Comparison of ENCODE assay signal across 9 mouse cellular contexts in genomic region chr2:132780978-132781377, GRCm38 (mm10). TPM values are rescaled to one million over a fixed set of nuclear protein-coding genes. Genes with fewer than 3 reads are reported as not detected.
DNase-seq lines count a peak whose midpoint lies in the region; ATAC-seq lines count a peak whose summit lies in the region.
"Had no signal": no experiment of that assay in that cellular context is flagged by ENCODE, and none has a peak within 500 bp of the region (broad histone marks: within the 10 kb centered on the region; RNA-seq: fewer than 3 reads in every experiment).

Gene Chgb, plus strand, starts transcription at chr2:132781278.

- H3K27ac ChIP-seq in heart, embryonic 15.5 days: no peak within 1 kb of the TSS
- peak within 1 kb of the TSS; percentile 98 for H3K27ac ChIP-seq in hindbrain, embryonic 16.5 days (ENCODE audit: low read depth, low read length)
- H3K27ac ChIP-seq in midbrain, embryonic 11.5 days (ENCODE audit: low read depth, low read length): peak within 1 kb of the TSS; percentile 56

- no peak for DNase-seq in heart, adult 18-20 months
- DNase-seq in adrenal gland, adult 8-10 months: no peak
- DNase-seq in midbrain, embryonic 11.5 days (ENCODE audit: low spot score, missing footprints): no peak
- no peak for DNase-seq in ovary, postnatal 36 days (ENCODE audit: low spot score)
- DNase-seq in right cerebral cortex, postnatal 14 days: no peak
- DNase-seq in right cerebral cortex, postnatal 36 days (ENCODE audit: low spot score in 2 of 2): no peak

- peak within 1 kb of the TSS; percentile 39 for H3K4me3 ChIP-seq in heart, embryonic 15.5 days
- H3K4me3 ChIP-seq in hindbrain, embryonic 16.5 days (ENCODE audit: low read length): peak within 1 kb of the TSS; percentile 67
- H3K4me3 ChIP-seq in midbrain, embryonic 11.5 days (ENCODE audit: low read depth, low read length): peak within 1 kb of the TSS; percentile 38

- no peaks in the 10 kb centered on the region for H3K9me3 ChIP-seq in heart, embryonic 15.5 days (replicated peaks)
- H3K9me3 ChIP-seq in hindbrain, embryonic 16.5 days (ENCODE audit: control insufficient read depth, low read length): no peaks in the 10 kb centered on the region
- no peaks in the 10 kb centered on the region for H3K9me3 ChIP-seq in midbrain, embryonic 11.5 days (ENCODE audit: control insufficient read depth, low read length)

- H3K4me1 ChIP-seq in heart, embryonic 15.5 days (replicated peaks): peaks cover 5% of the 10 kb centered on the region
- H3K4me1 ChIP-seq in hindbrain, embryonic 16.5 days (ENCODE audit: control insufficient read depth, insufficient read depth, low read depth, low read length): 0 out of 2 replicates have a peak, but pooled peaks cover 7% of the 10 kb centered on the region
- H3K4me1 ChIP-seq in midbrain, embryonic 11.5 days (ENCODE audit: control insufficient read depth, insufficient read depth, low read length): peaks cover 6% of the 10 kb centered on the region; the same call in 1 of the 2 replicates

- H3K27me3 ChIP-seq in heart, embryonic 15.5 days: peaks cover 16% of the 10 kb centered on the region
- no peaks in the 10 kb centered on the region for H3K27me3 ChIP-seq in hindbrain, embryonic 16.5 days (replicated peaks; ENCODE audit: control insufficient read depth, insufficient read depth, low read length)
- no peaks in the 10 kb centered on the region for H3K27me3 ChIP-seq in midbrain, embryonic 11.5 days (ENCODE audit: control insufficient read depth, insufficient read depth, low read length)

- H3K9ac ChIP-seq in heart, embryonic 15.5 days: no peak within 1 kb of the TSS
- H3K9ac ChIP-seq in hindbrain, embryonic 16.5 days (ENCODE audit: low read depth, low read length): peak within 1 kb of the TSS; percentile 83
- peak within 1 kb of the TSS; percentile 41 for H3K9ac ChIP-seq in midbrain, embryonic 11.5 days (ENCODE audit: low read length)

- WGBS in heart, embryonic 15.5 days: 15% methylated on average over 4 of the region's 4 CpGs
- 7% methylated on average over 4 of the region's 4 CpGs for WGBS in hindbrain, embryonic 16.5 days
- whole genome bisulfite sequencing in midbrain, embryonic 11.5 days: 9% methylated on average over 4 of the region's 4 CpGs

- no peak for ATAC-seq in heart, embryonic 15.5 days (replicated peaks; ENCODE audit: insufficient number of reproducible peaks, insufficient read depth, low FRiP score, low read depth)
- ATAC-seq in hindbrain, embryonic 16.5 days: no peak; the same call in 1 of the 2 replicates
- ATAC-seq in midbrain, embryonic 11.5 days (ENCODE audit: low FRiP score): no peak

- H3K36me3 ChIP-seq in heart, embryonic 15.5 days: no peaks in the 10 kb centered on the region
- H3K36me3 ChIP-seq in hindbrain, embryonic 16.5 days (ENCODE audit: control insufficient read depth, insufficient read depth, low read length): no peaks in the 10 kb centered on the region
- no peaks in the 10 kb centered on the region for H3K36me3 ChIP-seq in midbrain, embryonic 11.5 days (ENCODE audit: control insufficient read depth, insufficient read depth, low read length)

- peak within 1 kb of the TSS; percentile 72 for H3K4me2 ChIP-seq in heart, embryonic 15.5 days
- peak within 1 kb of the TSS; percentile 74 for H3K4me2 ChIP-seq in hindbrain, embryonic 16.5 days (ENCODE audit: low read length)
- H3K4me2 ChIP-seq in midbrain, embryonic 11.5 days: peak within 1 kb of the TSS; percentile 65

RNA-seq across cellular contexts. Expression of gene Chgb, which starts in this region (rescaled TPM):
- polyA plus RNA-seq in heart, embryonic 15.5 days (2015; fragmentation: Nextera tagmentation; extraction: Ambion mirVana): 0.40 and 4.9 TPM in 2 replicates
- total RNA-seq in heart, adult 18-20 months (2021): under 1 TPM; 0.44 to 0.50 TPM
- total RNA-seq in adrenal gland, adult 8-10 months (2022): 1,000 to 10,000 TPM; 1,792 to 2,284 (median 1,895) TPM
- polyA plus RNA-seq in hindbrain, embryonic 16.5 days (2015; fragmentation: Nextera tagmentation; extraction: Ambion mirVana): 113 and 132 TPM in 2 replicates
- polyA plus RNA-seq in midbrain, embryonic 11.5 days (2014; fragmentation: Nextera tagmentation; extraction: Ambion mirVana): 23.0 and 25.5 TPM in 2 replicates
- total RNA-seq: hematopoietic stem cell, adult 5-6 weeks had no signal

Comparison
In these comparisons a context has a peak if more than half of its experiments do, and no peak if none do; other contexts are left out.
1. RNA of gene Chgb (total RNA-seq): 1,792 to 2,284 TPM in adrenal gland, adult 8-10 months; 0.44 to 0.50 TPM in heart, adult 18-20 months; every median in the first group is over 1,000 times any median in the second.
2. Peak in every context shown above with its lines, with median percentiles within 50 percentile points of each other: H3K4me2 ChIP-seq and H3K4me3 ChIP-seq.